Mouse (Mus musculus): ENCODE measurements at regions not wholly inside any gene's neighbourhood (a gene's known extent, or its start where the extent isn't known, plus 50 kb on each side); places are given as distances from the start of the nearest gene placed in this dataset.

DNA sequence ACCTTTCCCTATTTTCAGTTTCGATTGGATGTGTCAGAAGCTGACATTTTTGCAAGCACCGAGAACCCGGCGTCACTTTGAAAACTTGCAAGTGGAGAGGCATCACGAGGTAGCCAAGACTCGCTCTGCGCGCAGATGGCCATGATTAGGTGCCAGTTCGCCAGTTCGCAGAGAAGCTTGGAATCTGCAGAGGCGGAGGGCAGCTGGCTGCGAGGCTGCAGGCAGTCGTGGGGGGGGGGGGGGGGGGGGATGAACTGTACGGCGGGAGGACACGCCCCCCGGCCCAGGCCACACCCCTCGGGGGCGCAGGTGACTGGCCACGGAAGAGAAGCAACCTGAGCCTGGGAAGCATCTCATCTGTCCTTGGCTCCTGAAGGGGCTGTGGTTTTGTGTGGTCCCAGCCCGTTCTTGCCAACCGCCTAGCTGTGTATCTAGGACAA, 74.6 kb upstream of the Vrk1 start:
- TF ChIP-seq CTCF (IDR thresholded peaks at IDR 0.05; ENCODE audit: extremely low read depth, insufficient read length, insufficient replicate concordance, low read depth, low read length) (no peak), POLR2A (IDR thresholded peaks at IDR 0.05; ENCODE audit: low read depth, low read length) (no peak)
